Mouse (Mus musculus): Measurements from ENCODE around the gene Rc3h1. TPM values are rescaled to one million over a fixed set of nuclear protein-coding genes. Genes with fewer than 3 reads are reported as not detected.

Rc3h1 gene
- total and polyA plus RNA-seq, 3 experiments: 1.3 to 53.6 (median 27.0) TPM

- TF ChIP-seq GATA1 (IDR thresholded peaks at IDR 0.05; ENCODE audit: borderline replicate concordance, low read length) (no peak), GATA2 (IDR thresholded peaks at IDR 0.05; ENCODE audit: borderline replicate concordance, low read depth, low read length) (no peak), POLR2AphosphoS5 (IDR thresholded peaks at IDR 0.05; ENCODE audit: insufficient replicate concordance, low read depth, low read length) (no peak), TAL1 (conservative IDR thresholded peaks at IDR 0.05; ENCODE audit: low read depth, low read length) (no peak), CTCF (IDR thresholded peaks at IDR 0.05; ENCODE audit: low read depth, low read length) (no peak)
- DNase-seq (ENCODE audit: low spot score) (no peak), ATAC-seq (ENCODE audit: extremely low read depth, insufficient number of reproducible peaks, low FRiP score, poor library complexity, severe bottlenecking) (no peak)
- H3K36me3 ChIP-seq (replicated peaks): no peaks in the 10 kb centered on the region
- H3K9me3 ChIP-seq (replicated peaks): no peaks in the 10 kb centered on the region
- H3K4me1 ChIP-seq (ENCODE audit: insufficient read depth, low read depth, low read length): peaks cover 5% of the 10 kb centered on the region; the same call in 1 of the 2 replicates
- peaks cover 13% of the 10 kb centered on the region for H3K27me3 ChIP-seq (ENCODE audit: insufficient read depth, low read length)
- H3K4me3 ChIP-seq (ENCODE audit: low read depth, low read length): no peak overlapping the region
Measured at GRCm38 (mm10) chr1:160899701-160900100, 6.5 kb upstream of the Rc3h1 start.

- Histone ChIP-seq H3K9me3 (replicated peaks) (no peaks in the 10 kb centered on the region), H3K27me3 (ENCODE audit: insufficient read depth, low read length) (peaks cover 12% of the 10 kb centered on the region), H3K36me3 (replicated peaks) (no peaks in the 10 kb centered on the region), H3K4me3 (ENCODE audit: low read depth, low read length) (no peak overlapping the region), H3K4me1 (ENCODE audit: insufficient read depth, low read depth, low read length) (peaks cover 17% of the 10 kb centered on the region)
- no peak for DNase-seq (ENCODE audit: low spot score)
- ATAC-seq (ENCODE audit: extremely low read depth, insufficient number of reproducible peaks, low FRiP score, poor library complexity, severe bottlenecking): no peak
- TF ChIP-seq CTCF (IDR thresholded peaks at IDR 0.05; ENCODE audit: low read depth, low read length): no peak
- TF ChIP-seq POLR2AphosphoS5 (IDR thresholded peaks at IDR 0.05; ENCODE audit: insufficient replicate concordance, low read depth, low read length): no peak
- no peak for TF ChIP-seq GATA2 (IDR thresholded peaks at IDR 0.05; ENCODE audit: borderline replicate concordance, low read depth, low read length)
- no peak for TF ChIP-seq TAL1 (conservative IDR thresholded peaks at IDR 0.05; ENCODE audit: low read depth, low read length)
- no peak for TF ChIP-seq GATA1 (IDR thresholded peaks at IDR 0.05; ENCODE audit: borderline replicate concordance, low read length)
Measured at GRCm38 (mm10) chr1:160904047-160904446, 2.2 kb upstream of the Rc3h1 start.

- H3K4me3 ChIP-seq (ENCODE audit: low read depth, low read length): peak overlapping the region; percentile 97
- no peaks in the 10 kb centered on the region for H3K9me3 ChIP-seq (replicated peaks)
- TF ChIP-seq GATA2 (IDR thresholded peaks at IDR 0.05; ENCODE audit: borderline replicate concordance, low read depth, low read length) (no peak), GATA1 (IDR thresholded peaks at IDR 0.05; ENCODE audit: borderline replicate concordance, low read length) (no peak), TAL1 (conservative IDR thresholded peaks at IDR 0.05; ENCODE audit: low read depth, low read length) (no peak), POLR2AphosphoS5 (IDR thresholded peaks at IDR 0.05; ENCODE audit: insufficient replicate concordance, low read depth, low read length) (no peak), CTCF (IDR thresholded peaks at IDR 0.05; ENCODE audit: low read depth, low read length) (no peak)
- DNase-seq (ENCODE audit: low spot score) (peak; percentile 40), ATAC-seq (ENCODE audit: extremely low read depth, insufficient number of reproducible peaks, low FRiP score, poor library complexity, severe bottlenecking) (no peak)
- H3K27me3 ChIP-seq (ENCODE audit: insufficient read depth, low read length): peaks cover 4% of the 10 kb centered on the region; the same call in 1 of the 2 replicates
- H3K36me3 ChIP-seq (replicated peaks): peaks cover 11% of the 10 kb centered on the region
- peaks cover 17% of the 10 kb centered on the region for H3K4me1 ChIP-seq (ENCODE audit: insufficient read depth, low read depth, low read length)
Measured at GRCm38 (mm10) chr1:160906558-160907481, 602 bp downstream of the Rc3h1 start.

GRCm38 (mm10) chr1:160910176-160910575 lies 4.0 kb downstream of the Rc3h1 start:
- Histone ChIP-seq H3K27me3 (ENCODE audit: insufficient read depth, low read length) (no peaks in the 10 kb centered on the region), H3K9me3 (replicated peaks) (no peaks in the 10 kb centered on the region), H3K4me3 (ENCODE audit: low read depth, low read length) (no peak overlapping the region), H3K36me3 (replicated peaks) (peaks cover 16% of the 10 kb centered on the region), H3K4me1 (ENCODE audit: insufficient read depth, low read depth, low read length) (peaks cover 17% of the 10 kb centered on the region)
- no peak for TF ChIP-seq CTCF (IDR thresholded peaks at IDR 0.05; ENCODE audit: low read depth, low read length)
- DNase-seq (ENCODE audit: low spot score) (no peak), ATAC-seq (ENCODE audit: extremely low read depth, insufficient number of reproducible peaks, low FRiP score, poor library complexity, severe bottlenecking) (no peak)

GRCm38 (mm10) chr1:160910812-160911211 lies 4.6 kb downstream of the Rc3h1 start:
- H3K36me3 ChIP-seq (replicated peaks): peaks cover 17% of the 10 kb centered on the region
- H3K27me3 ChIP-seq (ENCODE audit: insufficient read depth, low read length): no peaks in the 10 kb centered on the region
- H3K4me3 ChIP-seq (ENCODE audit: low read depth, low read length): no peak overlapping the region
- H3K4me1 ChIP-seq (ENCODE audit: insufficient read depth, low read depth, low read length): peaks cover 13% of the 10 kb centered on the region
- ATAC-seq (ENCODE audit: extremely low read depth, insufficient number of reproducible peaks, low FRiP score, poor library complexity, severe bottlenecking) (no peak), DNase-seq (ENCODE audit: low spot score) (no peak)
- no peak for TF ChIP-seq GATA1 (IDR thresholded peaks at IDR 0.05; ENCODE audit: borderline replicate concordance, low read length)
- no peak for TF ChIP-seq TAL1 (conservative IDR thresholded peaks at IDR 0.05; ENCODE audit: low read depth, low read length)
- no peak for TF ChIP-seq CTCF (IDR thresholded peaks at IDR 0.05; ENCODE audit: low read depth, low read length)
- no peak for TF ChIP-seq GATA2 (IDR thresholded peaks at IDR 0.05; ENCODE audit: borderline replicate concordance, low read depth, low read length)
- no peak for TF ChIP-seq POLR2AphosphoS5 (IDR thresholded peaks at IDR 0.05; ENCODE audit: insufficient replicate concordance, low read depth, low read length)
- no peaks in the 10 kb centered on the region for H3K9me3 ChIP-seq (replicated peaks)

GRCm38 (mm10) chr1:160919383-160919782 lies 13.2 kb downstream of the Rc3h1 start:
- no peak for TF ChIP-seq GATA1 (IDR thresholded peaks at IDR 0.05; ENCODE audit: borderline replicate concordance, low read length)
- ATAC-seq (ENCODE audit: extremely low read depth, insufficient number of reproducible peaks, low FRiP score, poor library complexity, severe bottlenecking): no peak

More at GRCm38 (mm10) chr1:160919383-160919782, 13.2 kb downstream of the Rc3h1 start:
- peaks cover 27% of the 10 kb centered on the region for H3K36me3 ChIP-seq (replicated peaks)
- peaks cover 14% of the 10 kb centered on the region for H3K4me1 ChIP-seq (ENCODE audit: insufficient read depth, low read depth, low read length)
- no peak overlapping the region for H3K4me3 ChIP-seq (ENCODE audit: low read depth, low read length)
- no peaks in the 10 kb centered on the region for H3K27me3 ChIP-seq (ENCODE audit: insufficient read depth, low read length)
- DNase-seq (ENCODE audit: low spot score): no peak
- H3K9me3 ChIP-seq (replicated peaks): no peaks in the 10 kb centered on the region

Measured in G1E (cell line).